Mouse (Mus musculus): ENCODE results near the gene P2rx5. TPM values are rescaled to one million over a fixed set of nuclear protein-coding genes. Genes with fewer than 3 reads are reported as not detected.

P2rx5 gene
- polyA plus RNA-seq (2021; fragmentation: Nextera tagmentation): 0.84 and 1.1 TPM in 2 replicates
- long read RNA-seq, experiment 1, partial matches to known transcripts: 0 of 3 reads
- long read RNA-seq, experiment 1, other reads (novel, unspliced or antisense): 0 of 3 reads
- long read RNA-seq, experiment 2, transcript P2rx5-201 (13 exons, 2,395 nt): major isoform, 16 of 26 reads
- long read RNA-seq, experiment 2, partial matches to known transcripts: 1 of 26 reads
- long read RNA-seq, experiment 2, other reads (novel, unspliced or antisense): 9 of 26 reads

GRCm38 (mm10) chr11:73159957-73160810 is at the start of gene P2rx5:
Gene P2rx5 (plus strand): TSS chr11:73160421.

GRCm38 (mm10) chr11:73137591-73138501 is 22.4 kb upstream of the P2rx5 start, which contains the start of gene Haspin:
Gene Haspin (minus strand): TSS chr11:73138294.

GRCm38 (mm10) chr11:73176608-73177508 is 16.6 kb downstream of the P2rx5 start, which contains the start of the genes Emc6 and Tax1bp3:
Gene Emc6 (minus strand): TSS chr11:73177037.
Gene Tax1bp3 (plus strand): TSS chr11:73177083.

DNA sequence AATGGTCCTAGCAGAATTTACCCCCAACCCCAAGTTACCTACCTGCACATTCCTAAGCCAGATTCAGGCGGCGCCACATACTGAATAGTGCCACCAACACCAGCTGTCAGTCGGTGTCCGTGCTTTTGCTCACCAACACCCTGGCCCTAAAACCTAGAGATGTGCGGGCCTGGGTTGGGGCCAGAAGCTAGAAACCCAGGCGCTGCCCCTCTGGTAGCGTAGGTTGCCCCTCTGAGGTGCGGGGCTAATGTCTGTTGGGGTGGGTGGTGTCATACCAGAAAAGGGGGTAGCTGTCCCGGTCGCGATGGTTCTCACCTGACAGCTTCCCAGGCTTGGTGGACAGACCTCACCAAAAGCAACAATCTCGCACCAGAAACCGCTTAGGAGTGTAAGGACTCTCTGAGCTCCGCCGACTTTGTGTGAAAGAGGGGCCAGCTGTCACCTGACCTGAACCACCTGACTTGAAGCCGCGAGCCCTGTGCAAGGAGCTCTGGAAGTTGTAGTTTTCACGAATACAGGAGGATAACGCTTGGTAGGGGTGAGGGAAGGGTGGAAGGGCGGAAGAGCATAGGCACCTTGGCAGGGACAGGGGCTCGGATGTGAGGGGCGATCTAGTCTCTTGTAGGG is 38.5 kb downstream of the P2rx5 start, which contains the start of gene Ctns:
Gene Ctns (minus strand): TSS at position 440 of the 627 bp plus-strand sequence.

DNA sequence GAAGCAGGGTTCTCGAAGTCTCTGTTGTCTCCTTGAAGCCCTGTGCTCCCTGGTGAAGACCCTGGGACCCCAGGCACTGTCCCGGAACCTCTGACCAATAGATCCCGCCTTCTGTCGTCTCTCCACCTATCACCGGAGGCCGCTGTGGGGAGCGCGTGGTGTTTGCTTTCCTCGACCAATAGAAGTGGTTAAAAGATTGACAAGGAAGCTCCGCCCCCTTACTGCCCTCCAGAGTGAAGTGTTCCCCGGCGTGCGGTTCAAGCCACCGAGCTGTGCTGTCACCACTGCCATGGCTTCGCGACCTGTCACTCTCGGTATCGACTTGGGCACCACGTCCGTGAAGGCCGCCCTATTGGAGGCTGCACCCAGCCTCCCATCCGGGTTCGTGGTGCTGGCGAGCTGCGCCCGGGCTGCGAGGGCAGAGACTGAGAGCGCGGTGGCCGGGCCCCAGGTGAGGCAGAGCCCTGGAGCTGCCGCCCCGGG is 39.0 kb downstream of the P2rx5 start, which contains the start of gene Shpk:
Gene Shpk (plus strand): TSS at position 231 of the 483 bp plus-strand sequence.

Other genes starting within 250 kb of the P2rx5 start
- gene Atp2a3, start 199.3 kb upstream of the P2rx5 start, polyA plus RNA-seq (2021; fragmentation: Nextera tagmentation): 1.9 and 2.2 TPM in 2 replicates
- gene P2rx1, start 161.3 kb upstream of the P2rx5 start, polyA plus RNA-seq (2021; fragmentation: Nextera tagmentation): 0.21 and 0.43 TPM in 2 replicates
- 87.2 and 98.0 TPM in 2 replicates for gene Camkk1, start 141.4 kb upstream of the P2rx5 start, polyA plus RNA-seq (2021; fragmentation: Nextera tagmentation)
- 2.2 and 2.4 TPM in 2 replicates for gene Ncbp3, start 112.6 kb upstream of the P2rx5 start, polyA plus RNA-seq (2021; fragmentation: Nextera tagmentation)
- gene Itgae, start 69.8 kb upstream of the P2rx5 start, polyA plus RNA-seq (2021; fragmentation: Nextera tagmentation): 0.08 and 0.18 TPM in 2 replicates
- 0.06 TPM in 2 replicates for gene Haspin, start 22.1 kb upstream of the P2rx5 start, polyA plus RNA-seq (2021; fragmentation: Nextera tagmentation)
- gene Emc6, start 16.6 kb downstream of the P2rx5 start, polyA plus RNA-seq (2021; fragmentation: Nextera tagmentation): 79.0 and 81.6 TPM in 2 replicates
- gene Tax1bp3, start 16.7 kb downstream of the P2rx5 start, polyA plus RNA-seq (2021; fragmentation: Nextera tagmentation): 11.8 and 15.9 TPM in 2 replicates
- 4.2 and 4.3 TPM in 2 replicates for gene Ctns, start 38.6 kb downstream of the P2rx5 start, polyA plus RNA-seq (2021; fragmentation: Nextera tagmentation)
- 1.3 and 2.0 TPM in 2 replicates for gene Shpk, start 39.0 kb downstream of the P2rx5 start, polyA plus RNA-seq (2021; fragmentation: Nextera tagmentation)
- not detected in 2 replicates for gene Trpv1, start 73.9 kb downstream of the P2rx5 start, polyA plus RNA-seq (2021; fragmentation: Nextera tagmentation)
- 0.04 and 0.16 TPM in 2 replicates for gene Trpv3, start 107.0 kb downstream of the P2rx5 start, polyA plus RNA-seq (2021; fragmentation: Nextera tagmentation)
- 22.3 and 23.1 TPM in 2 replicates for gene Aspa, start 169.2 kb downstream of the P2rx5 start, polyA plus RNA-seq (2021; fragmentation: Nextera tagmentation)
- gene Gm49340, start 169.3 kb downstream of the P2rx5 start, polyA plus RNA-seq (2021; fragmentation: Nextera tagmentation): not detected in 2 replicates
- not detected in 2 replicates for gene Spata22, start 169.3 kb downstream of the P2rx5 start, polyA plus RNA-seq (2021; fragmentation: Nextera tagmentation)
- not detected in 2 replicates for gene Olfr20, start 190.4 kb downstream of the P2rx5 start, polyA plus RNA-seq (2021; fragmentation: Nextera tagmentation)
- not detected in 2 replicates for gene Olfr376, start 210.8 kb downstream of the P2rx5 start, polyA plus RNA-seq (2021; fragmentation: Nextera tagmentation)
- not detected in 2 replicates for gene Olfr1, start 239.2 kb downstream of the P2rx5 start, polyA plus RNA-seq (2021; fragmentation: Nextera tagmentation)